Mouse (Mus musculus) heart, adult 11 months (tissue): Measurements from ENCODE around the gene Htr5b.

Experiments
- DNase-seq: peaks from one replicate; pipeline ENCODE4 v3.0.0; 2022

The Htr5b gene

GRCm38 (mm10) chr1:121483091-121483490 lies 45.2 kb downstream of the Htr5b start:
- peak; percentile 74 for DNase-seq

DNA sequence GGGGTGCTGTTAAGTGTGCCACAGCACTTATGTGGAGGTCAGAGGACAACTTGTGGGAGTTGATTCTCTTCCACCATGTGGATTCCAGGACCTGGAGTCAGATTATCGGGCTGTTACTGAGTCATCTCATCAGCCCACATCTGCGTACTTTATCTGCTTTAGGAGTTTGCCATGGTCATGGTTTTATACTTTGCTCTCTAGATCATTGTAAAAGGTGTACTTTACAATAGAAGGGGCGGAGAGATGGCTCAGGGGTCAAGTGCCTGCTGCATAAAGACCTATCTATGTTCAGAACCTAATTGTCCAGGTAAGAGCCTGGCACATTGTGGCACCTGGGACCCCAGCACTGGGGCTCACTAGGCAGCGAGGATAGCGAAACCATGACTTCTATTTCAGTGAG lies 48.9 kb downstream of the Htr5b start:
- DNase-seq, result no peak

DNA sequence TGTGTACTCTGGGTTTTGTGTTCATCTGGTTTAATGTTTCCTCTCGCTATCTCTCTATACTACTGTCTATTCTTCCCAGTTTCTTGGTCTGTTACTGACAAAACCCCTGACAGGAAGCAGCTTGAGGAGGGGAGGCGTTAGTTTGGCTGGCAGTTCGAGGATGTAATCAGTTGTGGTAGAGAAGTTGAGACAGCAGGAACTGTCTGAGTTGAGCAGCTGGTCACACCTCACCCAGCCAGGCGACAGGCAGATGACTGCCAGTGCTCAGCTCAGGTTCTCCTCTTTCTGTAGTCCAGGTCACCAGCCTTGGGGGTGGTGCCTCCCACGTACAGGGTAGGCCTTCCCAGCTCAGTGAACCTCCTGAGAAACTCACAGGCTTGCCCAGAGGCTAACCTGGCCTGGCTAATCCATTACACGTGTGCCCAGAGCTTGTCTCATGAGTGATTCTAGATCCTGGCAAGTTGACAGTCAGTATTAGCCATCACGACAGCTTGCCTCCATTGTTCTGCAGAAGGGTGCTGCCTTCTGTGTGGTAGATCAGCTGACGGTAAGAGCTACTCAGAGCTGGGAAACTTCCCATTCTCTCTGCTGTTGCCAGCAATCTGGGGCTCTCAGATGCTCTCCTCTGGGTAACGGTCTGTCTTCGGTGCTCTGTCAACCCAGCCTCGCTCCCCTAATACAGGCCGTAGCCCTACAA lies 49.8 kb downstream of the Htr5b start:
- peak; percentile 85 for DNase-seq

DNA sequence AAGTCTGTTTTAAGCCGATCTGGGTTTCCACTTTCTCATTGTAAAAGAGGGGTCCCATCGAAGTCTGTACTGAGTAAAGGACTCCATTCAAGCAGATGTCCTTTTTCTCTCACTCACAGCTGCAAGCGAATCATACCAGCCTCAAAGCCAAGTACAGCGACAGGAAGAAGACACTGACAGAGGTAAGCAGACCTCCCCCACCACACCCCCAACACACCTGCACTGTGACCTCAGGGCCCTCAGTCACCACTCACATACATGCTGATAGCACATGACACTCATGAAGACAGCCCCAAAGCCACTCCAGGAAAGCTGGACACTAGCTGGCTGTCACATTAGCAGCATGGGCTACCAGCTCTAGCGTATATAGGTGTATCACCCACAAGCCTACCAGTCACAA lies 50.5 kb downstream of the Htr5b start:
- no peak for DNase-seq

DNA sequence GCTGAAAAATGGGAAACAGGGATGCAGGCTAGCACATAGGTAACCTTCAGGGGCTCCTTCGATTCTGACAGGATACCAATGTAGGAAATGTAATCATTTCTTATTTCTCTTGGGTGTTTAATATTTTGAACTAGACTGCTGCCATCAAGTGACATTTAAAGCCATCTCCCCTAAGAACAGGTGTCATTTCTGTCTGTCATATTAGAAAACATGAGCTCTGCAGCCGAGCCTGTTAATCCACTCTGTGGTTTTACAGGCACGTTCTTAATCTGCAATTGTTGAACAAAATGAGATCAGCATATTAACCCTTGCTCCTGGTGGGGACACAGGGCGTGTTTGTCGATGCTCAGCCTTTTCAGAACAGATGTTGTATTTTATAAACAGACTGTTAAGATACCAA lies 56.8 kb downstream of the Htr5b start:
- no peak for DNase-seq

GRCm38 (mm10) chr1:121468271-121468670 lies 60.0 kb downstream of the Htr5b start:
- DNase-seq, result peak; percentile 86

DNA sequence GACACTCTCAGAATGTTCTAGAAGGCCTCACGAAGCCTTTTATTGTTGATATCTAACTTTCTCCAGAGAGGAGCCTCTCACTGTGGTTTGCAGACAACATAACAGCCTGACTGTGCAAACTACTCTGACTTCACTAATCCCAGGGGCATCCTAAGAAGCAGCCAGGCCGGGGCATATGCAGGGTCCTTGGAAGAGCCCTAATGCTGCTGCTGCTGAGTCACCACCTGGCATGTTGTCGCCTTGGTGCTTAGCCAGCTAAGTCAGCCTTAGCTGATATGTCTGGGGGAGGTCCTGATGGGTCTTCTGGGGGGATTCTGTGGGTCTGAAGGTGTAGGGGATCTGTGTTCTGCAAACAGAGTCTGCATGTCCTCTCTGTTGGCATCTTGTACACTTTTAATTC lies 62.0 kb downstream of the Htr5b start:
- no peak for DNase-seq

DNA sequence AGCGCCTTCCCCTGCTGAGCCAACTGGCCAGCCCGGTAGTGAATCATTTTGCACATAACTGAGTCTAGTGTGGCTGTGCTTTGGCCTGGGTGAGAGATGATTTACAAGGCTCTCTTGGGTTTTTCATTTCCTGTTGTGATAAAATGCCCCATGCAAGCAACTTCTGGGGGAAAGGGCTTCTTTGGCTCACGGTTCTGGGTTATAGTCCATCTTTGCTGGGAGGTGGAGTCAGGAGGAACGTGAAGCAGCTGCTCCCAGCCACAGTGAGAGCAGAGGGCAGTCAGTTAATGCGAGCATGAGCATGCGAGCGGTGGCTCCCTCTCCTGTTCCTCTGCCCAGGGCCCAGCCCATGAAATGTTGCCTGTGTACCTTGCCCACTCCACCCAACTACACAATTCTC lies 64.5 kb downstream of the Htr5b start:
- no peak for DNase-seq

DNA sequence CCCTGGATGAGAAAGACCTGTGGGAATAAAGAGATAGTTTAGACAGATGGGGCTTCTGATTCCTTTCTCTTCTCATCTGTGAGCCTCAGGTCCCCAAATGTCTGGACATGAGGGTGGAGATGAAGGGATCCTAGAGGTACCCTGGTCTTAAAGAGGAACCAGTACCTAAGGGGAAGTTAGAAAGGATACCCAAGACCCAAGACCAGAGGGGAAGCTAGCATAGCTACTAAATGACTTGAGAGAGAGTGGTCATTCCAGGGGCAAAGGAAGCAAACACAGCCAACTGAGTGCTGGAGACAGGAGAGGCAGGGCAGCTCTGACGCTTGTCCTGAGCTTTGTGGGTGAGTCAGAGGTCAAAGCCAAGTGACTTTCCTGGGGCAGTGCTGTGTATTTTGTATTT lies 65.6 kb downstream of the Htr5b start:
- no peak for DNase-seq

DNA sequence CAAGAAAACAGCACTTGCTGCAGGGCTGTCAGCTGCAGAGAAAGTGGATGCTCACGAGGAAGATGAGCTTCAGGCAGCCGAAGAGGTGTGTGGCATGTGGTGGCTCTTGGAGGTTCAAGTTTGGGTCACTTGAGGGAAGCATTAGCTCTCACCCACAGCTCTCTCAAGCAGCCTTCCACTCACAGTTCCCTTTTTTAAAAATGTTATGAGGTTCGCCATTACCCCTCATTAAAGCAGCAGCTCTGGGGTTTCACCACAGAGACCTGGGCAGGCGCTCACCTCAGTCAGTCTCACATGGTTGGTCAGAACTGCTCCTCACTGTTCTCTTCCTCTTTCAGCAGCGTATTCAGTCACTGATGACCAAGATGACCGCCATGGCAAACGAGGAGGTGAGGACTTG lies 66.4 kb downstream of the Htr5b start:
- DNase-seq, result no peak

DNA sequence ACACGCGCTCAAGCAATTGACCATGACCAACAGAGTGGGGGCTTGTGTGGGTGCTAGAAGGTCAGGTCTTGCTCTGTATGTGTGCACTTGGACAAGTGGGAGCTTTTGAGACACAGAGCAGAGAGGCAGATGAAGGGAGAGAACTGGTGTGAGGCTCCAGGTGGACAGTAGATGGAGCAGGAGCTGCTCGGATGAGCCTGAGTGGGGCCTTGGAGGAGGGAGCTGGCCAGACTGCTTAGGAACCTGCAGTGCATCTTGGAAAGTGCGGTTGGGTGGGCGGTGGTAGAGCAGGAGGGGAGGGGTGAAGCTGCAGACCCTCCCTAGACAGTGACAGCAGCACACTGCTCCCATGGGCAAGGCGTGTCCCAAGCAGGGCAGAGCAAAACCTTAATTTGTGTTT lies 68.2 kb downstream of the Htr5b start:
- DNase-seq, result no peak
